Mouse (Mus musculus) kidney, adult 10 weeks (tissue): ENCODE data around the gene Gm8011. TPM values are rescaled to one million over a fixed set of nuclear protein-coding genes. Genes with fewer than 3 reads are reported as not detected.

ENCODE experiments used
- polyA plus RNA-seq: library from polyadenylated mRNA; stranded (reverse); fragments of 350-450 nt; fragmentation: Illumina TruSeq; extraction: RNeasy Lipid Tissue Mini Kit (QIAGEN cat#74804); gene quantifications from one replicate; pipeline ENCODE4 v1.2.3, GENCODE M21; 2014; ENCODE audit warnings: low read depth, low replicate concordance

Gm8011 gene
- not detected for polyA plus RNA-seq

GRCm38 (mm10) chr14:42463581-42463980, at the start of gene Gm8011:
Gene Gm8011, plus strand, starts transcription at chr14:42463881.

GRCm38 (mm10) chr14:42439573-42439972, 24.1 kb upstream of the Gm8011 start, which contains the start of gene Gm8005:
Gene Gm8005, minus strand, starts transcription at chr14:42439673.

DNA sequence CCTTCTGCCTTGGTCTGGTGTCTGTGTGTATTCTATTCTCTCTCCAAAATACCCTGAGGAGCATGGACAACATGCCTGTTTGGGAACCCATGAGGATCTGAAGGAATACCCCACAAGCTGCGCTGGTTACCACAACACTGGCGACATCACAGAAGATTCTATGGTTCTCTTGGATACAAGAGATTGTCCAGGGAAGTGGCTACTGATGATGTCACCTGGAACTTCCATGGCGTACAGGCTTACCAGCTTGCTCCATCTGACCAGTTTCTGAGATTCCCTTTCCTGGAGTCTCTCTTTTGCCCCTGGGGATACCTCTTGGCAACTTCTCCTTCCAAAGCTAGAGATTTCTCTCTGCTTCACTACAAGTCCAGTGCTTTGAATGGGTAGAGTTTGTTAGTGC, 38.6 kb downstream of the Gm8011 start, which contains the start of gene Gm8020:
Gm8020 (minus strand) TSS at position 101 of the 400 bp plus-strand sequence.

Other genes with a start within 250 kb of the Gm8011 start
- not detected for gene Gm17026, start 203.8 kb upstream of the Gm8011 start, polyA plus RNA-seq
- not detected for gene Gm9611, start 166.5 kb upstream of the Gm8011 start, polyA plus RNA-seq
- not detected for gene Gm7995, start 153.7 kb upstream of the Gm8011 start, polyA plus RNA-seq
- gene Gm8005, start 24.2 kb upstream of the Gm8011 start, polyA plus RNA-seq = not detected
- gene Gm8020, start 38.5 kb downstream of the Gm8011 start, polyA plus RNA-seq = not detected
- not detected for gene Gm8024, start 60.4 kb downstream of the Gm8011 start, polyA plus RNA-seq
- gene Gm17124, start 136.0 kb downstream of the Gm8011 start, polyA plus RNA-seq = not detected
- not detected for gene Gm3633, start 178.0 kb downstream of the Gm8011 start, polyA plus RNA-seq
- gene Gm10378, start 192.1 kb downstream of the Gm8011 start, polyA plus RNA-seq = not detected